Mouse (Mus musculus): Measurements from ENCODE around the gene Stx19. TPM values are rescaled to one million over a fixed set of nuclear protein-coding genes. Genes with fewer than 3 reads are reported as not detected.
A peak's percentile ranks its signal among the peaks of the same experiment; 100 is the strongest.

Gene Stx19
- polyA plus RNA-seq (2015; fragmentation: Nextera tagmentation; extraction: Ambion mirVana) = 0.07 and 0.08 TPM in 2 replicates

DNA sequence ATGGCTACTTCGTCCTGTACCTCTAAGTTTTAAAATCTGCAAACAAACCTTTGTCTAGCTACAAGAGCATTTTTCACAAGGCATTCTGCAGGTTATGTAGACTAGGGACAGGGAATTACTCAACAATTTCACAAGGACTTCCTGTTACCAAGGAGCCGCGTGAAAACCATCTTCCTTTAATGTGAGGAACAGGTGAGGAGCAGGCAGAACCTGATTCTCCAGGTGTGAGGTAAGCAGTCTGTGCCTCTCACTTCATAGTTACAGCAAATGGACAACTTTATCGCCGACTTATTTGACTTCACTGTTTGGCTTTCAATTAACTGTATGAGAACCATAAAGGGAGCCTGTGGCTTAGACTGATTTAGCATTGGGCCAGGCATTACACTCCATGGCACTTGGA is at the start of gene Stx19:
Gene Stx19, plus strand, starts transcription at position 186 of the 400 bp plus-strand sequence.
- Histone ChIP-seq H3K4me3 (ENCODE audit: low read depth, low read length) (no peak within 1 kb of the TSS), H3K36me3 (ENCODE audit: control insufficient read depth, insufficient read depth) (no peaks in the 10 kb centered on the region), H3K9ac (ENCODE audit: low read depth, low read length) (no peak within 1 kb of the TSS), H3K4me1 (ENCODE audit: control insufficient read depth, low read depth, low read length) (no peaks in the 10 kb centered on the region), H3K9me3 (replicated peaks; ENCODE audit: control insufficient read depth, low read length) (no peaks in the 10 kb centered on the region), H3K4me2 (ENCODE audit: low read depth, low read length) (no peak within 1 kb of the TSS), H3K27me3 (ENCODE audit: control insufficient read depth, insufficient read depth, low read depth, low read length) (no peaks in the 10 kb centered on the region), H3K27ac (ENCODE audit: low read length) (no peak within 1 kb of the TSS)
- 51% methylated on average over 5 of the region's 5 CpGs for WGBS (ENCODE audit: insufficient replicate concordance)
- ATAC-seq (ENCODE audit: low read depth) = no peak

DNA sequence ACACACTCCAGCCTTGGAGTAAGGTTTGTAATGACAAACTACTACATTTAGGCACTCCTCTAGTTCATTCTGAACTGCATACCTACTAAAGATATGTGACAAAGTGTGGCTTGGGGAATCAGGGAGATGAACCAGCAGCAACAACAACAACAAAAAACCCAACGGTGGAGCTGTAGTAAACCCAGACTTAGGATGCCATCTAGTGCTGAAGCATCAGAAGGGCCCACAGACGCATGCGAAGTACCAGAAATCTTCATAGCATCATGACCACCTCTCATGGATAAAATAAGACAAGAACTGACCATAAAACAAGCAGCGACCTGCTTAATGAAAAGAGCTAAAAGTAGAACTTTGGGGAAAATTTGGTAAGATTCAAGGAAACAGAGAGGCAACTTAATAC is 41.0 kb upstream of the Stx19 start:
- Histone ChIP-seq H3K4me2 (ENCODE audit: low read depth, low read length) (no peak overlapping the region), H3K9ac (ENCODE audit: low read depth, low read length) (no peak overlapping the region), H3K4me3 (ENCODE audit: low read depth, low read length) (no peak overlapping the region), H3K4me1 (ENCODE audit: control insufficient read depth, low read depth, low read length) (no peaks in the 10 kb centered on the region), H3K9me3 (replicated peaks; ENCODE audit: control insufficient read depth, low read length) (no peaks in the 10 kb centered on the region), H3K27me3 (ENCODE audit: control insufficient read depth, insufficient read depth, low read depth, low read length) (no peaks in the 10 kb centered on the region), H3K27ac (ENCODE audit: low read length) (no peak overlapping the region), H3K36me3 (ENCODE audit: control insufficient read depth, insufficient read depth) (no peaks in the 10 kb centered on the region; the same call in 1 of the 2 replicates)
- WGBS (ENCODE audit: insufficient replicate concordance) = 58% methylated on average over 4 of the region's 4 CpGs
- no peak for ATAC-seq (ENCODE audit: low read depth)

GRCm38 (mm10) chr16:62776034-62776433 is 38.4 kb upstream of the Stx19 start:
- Histone ChIP-seq H3K27ac (ENCODE audit: low read length) (no peak overlapping the region), H3K4me1 (ENCODE audit: control insufficient read depth, low read depth, low read length) (no peaks in the 10 kb centered on the region), H3K9ac (ENCODE audit: low read depth, low read length) (no peak overlapping the region), H3K27me3 (ENCODE audit: control insufficient read depth, insufficient read depth, low read depth, low read length) (no peaks in the 10 kb centered on the region), H3K36me3 (ENCODE audit: control insufficient read depth, insufficient read depth) (no peaks in the 10 kb centered on the region), H3K4me3 (ENCODE audit: low read depth, low read length) (no peak overlapping the region), H3K4me2 (ENCODE audit: low read depth, low read length) (no peak overlapping the region), H3K9me3 (replicated peaks; ENCODE audit: control insufficient read depth, low read length) (no peaks in the 10 kb centered on the region)
- ATAC-seq (ENCODE audit: low read depth) = no peak
- WGBS (ENCODE audit: insufficient replicate concordance) = 80% methylated on average over 11 of the region's 11 CpGs

- no peaks in the 10 kb centered on the region for H3K9me3 ChIP-seq (replicated peaks; ENCODE audit: control insufficient read depth, low read length)
- ATAC-seq (ENCODE audit: low read depth) = no peak
- H3K4me3 ChIP-seq (ENCODE audit: low read depth, low read length) = no peak overlapping the region
- no peak overlapping the region for H3K27ac ChIP-seq (ENCODE audit: low read length)
- no peak overlapping the region for H3K4me2 ChIP-seq (ENCODE audit: low read depth, low read length)
- H3K27me3 ChIP-seq (ENCODE audit: control insufficient read depth, insufficient read depth, low read depth, low read length) = no peaks in the 10 kb centered on the region
- no peaks in the 10 kb centered on the region for H3K36me3 ChIP-seq (ENCODE audit: control insufficient read depth, insufficient read depth)
- H3K4me1 ChIP-seq (ENCODE audit: control insufficient read depth, low read depth, low read length) = no peaks in the 10 kb centered on the region
- no peak overlapping the region for H3K9ac ChIP-seq (ENCODE audit: low read depth, low read length)
- 84% methylated on average over 10 of the region's 10 CpGs for WGBS (ENCODE audit: insufficient replicate concordance)
Observed at GRCm38 (mm10) chr16:62778282-62778681, 36.2 kb upstream of the Stx19 start.

GRCm38 (mm10) chr16:62782229-62782628 is 32.2 kb upstream of the Stx19 start:
- Histone ChIP-seq H3K4me3 (ENCODE audit: low read depth, low read length) (no peak overlapping the region), H3K4me2 (ENCODE audit: low read depth, low read length) (no peak overlapping the region), H3K9me3 (replicated peaks; ENCODE audit: control insufficient read depth, low read length) (no peaks in the 10 kb centered on the region), H3K9ac (ENCODE audit: low read depth, low read length) (no peak overlapping the region), H3K27ac (ENCODE audit: low read length) (no peak overlapping the region), H3K4me1 (ENCODE audit: control insufficient read depth, low read depth, low read length) (peaks cover 14% of the 10 kb centered on the region), H3K36me3 (ENCODE audit: control insufficient read depth, insufficient read depth) (no peaks in the 10 kb centered on the region), H3K27me3 (ENCODE audit: control insufficient read depth, insufficient read depth, low read depth, low read length) (no peaks in the 10 kb centered on the region)
- ATAC-seq (ENCODE audit: low read depth) = no peak
- WGBS (ENCODE audit: insufficient replicate concordance) = 44% methylated on average over 5 of the region's 5 CpGs

DNA sequence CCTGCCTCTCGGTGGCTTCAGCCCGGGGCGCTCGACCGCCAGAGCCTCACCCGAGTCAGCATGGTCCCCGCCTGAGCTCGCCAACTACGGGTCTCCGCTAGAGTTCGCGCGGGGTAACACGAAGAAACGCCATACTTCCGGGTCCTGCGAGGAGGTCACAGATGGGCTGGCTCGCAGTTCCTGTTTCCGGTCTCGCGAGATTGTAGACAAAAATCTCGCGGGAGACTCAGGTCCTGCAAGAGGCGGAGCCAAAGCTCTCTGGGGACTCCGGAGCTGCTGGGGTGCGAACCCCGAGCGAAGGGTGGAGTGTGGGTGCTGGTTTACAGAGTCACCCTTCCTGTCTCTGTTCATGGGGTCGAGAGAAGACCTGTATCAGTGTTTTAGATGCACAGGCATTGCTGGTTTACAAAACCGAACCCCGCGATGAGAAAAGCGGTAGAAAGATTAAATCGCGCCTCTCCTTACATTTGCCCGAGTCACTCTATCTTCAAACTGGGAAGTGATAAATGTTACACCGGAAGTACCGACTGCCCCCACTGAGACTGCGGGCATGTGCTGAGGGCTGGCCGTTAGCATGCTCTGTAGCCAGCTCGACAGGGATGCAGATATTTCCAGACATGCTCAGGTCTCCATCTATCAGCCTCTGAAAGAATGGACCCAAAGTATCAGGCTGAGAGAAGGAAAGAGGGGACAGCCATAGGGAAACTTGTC is 27.7 kb upstream of the Stx19 start, which contains the start of gene Nsun3:
Gene Nsun3, minus strand, starts transcription at position 198 of the 711 bp plus-strand sequence.
- 2% methylated on average over 41 of the region's 41 CpGs for WGBS (ENCODE audit: insufficient replicate concordance)
- Histone ChIP-seq H3K4me3 (ENCODE audit: low read depth, low read length) (peak within 1 kb of the TSS; percentile 92), H3K9ac (ENCODE audit: low read depth, low read length) (peak within 1 kb of the TSS; percentile 91)

GRCm38 (mm10) chr16:62796608-62797007 is 17.9 kb upstream of the Stx19 start:
- Histone ChIP-seq H3K27me3 (ENCODE audit: control insufficient read depth, insufficient read depth, low read depth, low read length) (no peaks in the 10 kb centered on the region), H3K4me3 (ENCODE audit: low read depth, low read length) (no peak overlapping the region), H3K9me3 (replicated peaks; ENCODE audit: control insufficient read depth, low read length) (no peaks in the 10 kb centered on the region), H3K9ac (ENCODE audit: low read depth, low read length) (no peak overlapping the region), H3K4me2 (ENCODE audit: low read depth, low read length) (no peak overlapping the region), H3K27ac (ENCODE audit: low read length) (no peak overlapping the region), H3K4me1 (ENCODE audit: control insufficient read depth, low read depth, low read length) (no peaks in the 10 kb centered on the region), H3K36me3 (ENCODE audit: control insufficient read depth, insufficient read depth) (no peaks in the 10 kb centered on the region)
- WGBS (ENCODE audit: insufficient replicate concordance) = 34% methylated on average over 1 of the region's 1 CpGs
- ATAC-seq (ENCODE audit: low read depth) = no peak

More for the DNA sequence above, 27.7 kb upstream of the Stx19 start, which contains the start of gene Nsun3:
- peak within 1 kb of the TSS; percentile 91 for H3K27ac ChIP-seq (ENCODE audit: low read length)
- peaks cover 14% of the 10 kb centered on the region for H3K4me1 ChIP-seq (ENCODE audit: control insufficient read depth, low read depth, low read length)
- peak within 1 kb of the TSS; percentile 84 for H3K4me2 ChIP-seq (ENCODE audit: low read depth, low read length)
- no peaks in the 10 kb centered on the region for H3K9me3 ChIP-seq (replicated peaks; ENCODE audit: control insufficient read depth, low read length)
- H3K36me3 ChIP-seq (ENCODE audit: control insufficient read depth, insufficient read depth) = no peaks in the 10 kb centered on the region
- ATAC-seq (ENCODE audit: low read depth) = peak; percentile 94
- H3K27me3 ChIP-seq (ENCODE audit: control insufficient read depth, insufficient read depth, low read depth, low read length) = no peaks in the 10 kb centered on the region

GRCm38 (mm10) chr16:62798808-62799207 is 15.7 kb upstream of the Stx19 start:
- Histone ChIP-seq H3K4me2 (ENCODE audit: low read depth, low read length) (no peak overlapping the region), H3K9ac (ENCODE audit: low read depth, low read length) (no peak overlapping the region), H3K4me1 (ENCODE audit: control insufficient read depth, low read depth, low read length) (no peaks in the 10 kb centered on the region), H3K36me3 (ENCODE audit: control insufficient read depth, insufficient read depth) (no peaks in the 10 kb centered on the region), H3K9me3 (replicated peaks; ENCODE audit: control insufficient read depth, low read length) (no peaks in the 10 kb centered on the region), H3K27ac (ENCODE audit: low read length) (no peak overlapping the region), H3K27me3 (ENCODE audit: control insufficient read depth, insufficient read depth, low read depth, low read length) (no peaks in the 10 kb centered on the region), H3K4me3 (ENCODE audit: low read depth, low read length) (no peak overlapping the region)
- ATAC-seq (ENCODE audit: low read depth) = no peak
- 69% methylated on average over 3 of the region's 3 CpGs for WGBS (ENCODE audit: insufficient replicate concordance)

- Histone ChIP-seq H3K4me1 (ENCODE audit: control insufficient read depth, low read depth, low read length) (no peaks in the 10 kb centered on the region), H3K4me2 (ENCODE audit: low read depth, low read length) (no peak overlapping the region), H3K27me3 (ENCODE audit: control insufficient read depth, insufficient read depth, low read depth, low read length) (no peaks in the 10 kb centered on the region), H3K9ac (ENCODE audit: low read depth, low read length) (no peak overlapping the region), H3K36me3 (ENCODE audit: control insufficient read depth, insufficient read depth) (no peaks in the 10 kb centered on the region), H3K9me3 (replicated peaks; ENCODE audit: control insufficient read depth, low read length) (no peaks in the 10 kb centered on the region), H3K4me3 (ENCODE audit: low read depth, low read length) (no peak overlapping the region), H3K27ac (ENCODE audit: low read length) (no peak overlapping the region)
- no peak for ATAC-seq (ENCODE audit: low read depth)
- 53% methylated on average over 4 of the region's 4 CpGs for WGBS (ENCODE audit: insufficient replicate concordance)
Observed at GRCm38 (mm10) chr16:62799426-62799825, 15.1 kb upstream of the Stx19 start.

Data from liver, embryonic 16.5 days (tissue).